Mouse (Mus musculus) MEL (cell line): Measurements from ENCODE around the gene Vash2.

Experiments used
- EP300 ChIP-seq, 2 experiments: IDR thresholded peaks; 2 replicates each; pipeline ENCODE4 v1.6.1; 2011; ENCODE audit warnings: improper control_type of control experiment in 2 of 2, low read length in 2 of 2, low read depth in 1 of 2, mild to moderate bottlenecking in 1 of 2
- POLR2A ChIP-seq, 2 experiments: IDR thresholded peaks; 2 replicates each; pipeline ENCODE4 v1.6.1; 2011 to 2012; ENCODE audit warnings: low read length in 2 of 2, mild to moderate bottlenecking in 2 of 2, control low read depth in 1 of 2, improper control_type of control experiment in 1 of 2, low read depth in 1 of 2, moderate library complexity in 1 of 2; ENCODE audit not compliant: control insufficient read depth in 1 of 2, insufficient read depth in 1 of 2, poor library complexity in 1 of 2

DNA sequence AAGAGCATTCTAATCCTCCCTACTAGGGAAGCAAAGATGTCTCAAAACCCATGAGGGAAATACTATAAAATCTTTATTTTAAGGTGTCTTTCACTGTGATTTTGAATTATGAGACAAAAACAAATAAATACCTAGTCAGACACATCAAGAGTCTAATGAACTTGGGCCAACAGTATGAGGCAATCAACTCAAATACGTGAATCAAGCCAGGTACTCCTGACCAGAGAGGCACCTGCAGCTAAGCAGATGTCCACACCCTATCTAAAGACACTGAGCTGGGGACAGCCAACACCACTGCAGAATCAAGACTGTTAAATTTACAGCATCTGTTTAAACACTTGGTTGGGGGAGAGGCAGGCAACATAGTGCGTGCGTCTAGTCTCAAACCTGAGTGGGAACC is 75.0 kb downstream of the Vash2 start:
- TF ChIP-seq POLR2A (IDR thresholded peaks at IDR 0.05; ENCODE audit: control insufficient read depth in 1 of 2, insufficient read depth in 1 of 2, low read depth in 1 of 2, low read length in 2 of 2, poor library complexity in 1 of 2) (no peak), EP300 (IDR thresholded peaks at IDR 0.05; ENCODE audit: low read depth in 1 of 2, low read length in 2 of 2) (no peak)
